Mouse (Mus musculus): Measurements from ENCODE around the gene Trmt1. TPM values are rescaled to one million over a fixed set of nuclear protein-coding genes. Genes with fewer than 3 reads are reported as not detected.
A peak's percentile ranks its signal among the peaks of the same experiment; 100 is the strongest.

The Trmt1 gene
- total and polyA plus RNA-seq, 3 experiments: 77.0 to 160 (median 157) TPM

DNA sequence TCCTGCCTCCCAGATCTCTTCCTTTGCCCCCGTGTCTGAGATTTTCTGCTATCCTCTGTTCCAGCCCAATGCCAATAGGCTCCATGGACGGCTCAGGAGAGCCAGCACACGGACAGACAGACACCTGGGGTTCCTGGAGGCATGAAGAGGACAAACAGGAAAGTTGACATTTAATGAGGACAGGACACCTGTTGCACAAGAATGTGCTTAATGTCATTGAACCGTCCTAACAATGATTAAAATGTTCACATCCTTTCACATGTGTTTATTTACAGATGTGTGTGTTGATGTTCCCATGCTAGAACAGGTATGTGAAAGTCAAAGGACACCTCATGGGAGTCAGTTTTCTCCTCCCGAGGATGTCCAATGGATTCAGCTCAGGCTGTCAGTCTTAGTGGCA lies 43.1 kb upstream of the Trmt1 start:
- Histone ChIP-seq H3K9me3 (replicated peaks; ENCODE audit: low read length) (no peaks in the 10 kb centered on the region), H3K27me3 (replicated peaks) (no peaks in the 10 kb centered on the region), H3K9ac (ENCODE audit: insufficient read depth, low read depth) (no peak overlapping the region), H3K79me2 (replicated peaks; ENCODE audit: control insufficient read depth, extremely low read depth, insufficient read depth, poor library complexity, severe bottlenecking) (no peaks in the 10 kb centered on the region), H3K4me3 (replicated peaks in 1 of 3; ENCODE audit: low read depth in 2 of 3, low read length in 2 of 3, poor library complexity in 1 of 3) (no peak overlapping the region), H3K4me1 (ENCODE audit: control insufficient read depth in 1 of 2, insufficient read depth in 2 of 2) (peaks cover 9 to 31% of the 10 kb centered on the region in 2 experiments), H3K4me2 (ENCODE audit: insufficient read depth, low read depth, poor library complexity, severe bottlenecking) (no peak overlapping the region), H3K27ac (ENCODE audit: insufficient read depth, low read depth) (no peak overlapping the region), H3K36me3 (replicated peaks in 1 of 2; ENCODE audit: control insufficient read depth in 1 of 2, insufficient read depth in 1 of 2, low read length in 1 of 2) (no peaks in the 10 kb centered on the region)
- TF ChIP-seq RAD21 (IDR thresholded peaks at IDR 0.05; ENCODE audit: low read depth, low read length) (no peak), EP300 (IDR thresholded peaks at IDR 0.05; ENCODE audit: low read length) (no peak), MEF2A (IDR thresholded peaks at IDR 0.05; ENCODE audit: borderline replicate concordance, low read depth, low read length) (no peak), MAX (IDR thresholded peaks at IDR 0.05; ENCODE audit: low read length) (no peak), MXI1 (IDR thresholded peaks at IDR 0.05; ENCODE audit: low read depth, low read length) (no peak)
- in situ Hi-C loops (cut with MboI; ENCODE audit: low pct_ligation_motif_present, low pct_unique_long_range_greater_than_20kb, low sequenced_read_pairs) (no loop called here), dilution Hi-C loops (cut with MboI; ENCODE audit: extremely low pct_ligation_motif_present, extremely low pct_unique_long_range_greater_than_20kb, low sequenced_read_pairs) (no loop called here)
- DNase-seq (ENCODE audit: extremely low read depth): no peak

DNA sequence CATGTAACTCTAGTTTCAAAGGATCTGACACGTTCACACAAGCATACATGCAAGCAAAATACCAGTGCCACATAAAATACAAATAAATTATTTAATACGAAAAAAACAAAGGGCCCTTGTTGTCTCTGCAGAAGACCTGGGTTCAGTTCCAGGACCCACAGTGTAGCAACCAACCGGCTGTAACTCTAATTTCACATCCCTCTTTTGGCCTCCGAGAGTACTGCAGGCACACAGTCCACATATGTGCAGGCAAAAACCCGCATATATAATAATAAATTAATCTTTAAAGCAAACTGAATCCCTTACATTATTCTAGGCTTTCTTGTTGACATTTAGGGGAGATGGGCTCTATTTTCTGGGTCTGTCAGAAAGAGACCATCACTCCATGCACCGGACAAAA lies 39.3 kb upstream of the Trmt1 start:
- H3K27ac ChIP-seq (ENCODE audit: insufficient read depth, low read depth): no peak overlapping the region
- no peak overlapping the region for H3K4me3 ChIP-seq (replicated peaks in 1 of 3; ENCODE audit: low read depth in 2 of 3, low read length in 2 of 3, poor library complexity in 1 of 3)
- dilution Hi-C loops (cut with MboI; ENCODE audit: extremely low pct_ligation_motif_present, extremely low pct_unique_long_range_greater_than_20kb, low sequenced_read_pairs) (no loop called here), in situ Hi-C loops (cut with MboI; ENCODE audit: low pct_ligation_motif_present, low pct_unique_long_range_greater_than_20kb, low sequenced_read_pairs) (no loop called here)
- no peak for DNase-seq (ENCODE audit: extremely low read depth)
- H3K4me1 ChIP-seq (ENCODE audit: control insufficient read depth in 1 of 2, insufficient read depth in 2 of 2): peaks cover 10 to 21% of the 10 kb centered on the region in 2 experiments
- H3K36me3 ChIP-seq (replicated peaks in 1 of 2; ENCODE audit: control insufficient read depth in 1 of 2, insufficient read depth in 1 of 2, low read length in 1 of 2): no peaks in the 10 kb centered on the region
- TF ChIP-seq TCF12 (IDR thresholded peaks at IDR 0.05; ENCODE audit: low read depth, low read length): no peak
- peak in 1 of 2 experiments; percentile 48; a peak in 3 of 4 replicates for TF ChIP-seq CTCF (conservative IDR thresholded peaks at IDR 0.05 in 1 of 2, IDR thresholded peaks at IDR 0.05 in 1 of 2; ENCODE audit: low read depth in 2 of 2, low read length in 2 of 2)
- H3K4me2 ChIP-seq (ENCODE audit: insufficient read depth, low read depth, poor library complexity, severe bottlenecking): no peak overlapping the region
- no peaks in the 10 kb centered on the region for H3K9me3 ChIP-seq (replicated peaks; ENCODE audit: low read length)
- no peak overlapping the region for H3K9ac ChIP-seq (ENCODE audit: insufficient read depth, low read depth)
- H3K27me3 ChIP-seq (replicated peaks): no peaks in the 10 kb centered on the region
- no peaks in the 10 kb centered on the region for H3K79me2 ChIP-seq (replicated peaks; ENCODE audit: control insufficient read depth, extremely low read depth, insufficient read depth, poor library complexity, severe bottlenecking)

- dilution Hi-C loops (cut with MboI; ENCODE audit: extremely low pct_ligation_motif_present, extremely low pct_unique_long_range_greater_than_20kb, low sequenced_read_pairs): no loop called here
- Histone ChIP-seq H3K27ac (ENCODE audit: insufficient read depth, low read depth) (no peak overlapping the region), H3K4me2 (ENCODE audit: insufficient read depth, low read depth, poor library complexity, severe bottlenecking) (peak overlapping the region; percentile 9), H3K4me3 (replicated peaks in 1 of 3; ENCODE audit: low read depth in 2 of 3, low read length in 2 of 3, poor library complexity in 1 of 3) (no peak overlapping the region), H3K9me3 (replicated peaks; ENCODE audit: low read length) (no peaks in the 10 kb centered on the region), H3K36me3 (replicated peaks in 1 of 2; ENCODE audit: control insufficient read depth in 1 of 2, insufficient read depth in 1 of 2, low read length in 1 of 2) (no peaks in the 10 kb centered on the region), H3K79me2 (replicated peaks; ENCODE audit: control insufficient read depth, extremely low read depth, insufficient read depth, poor library complexity, severe bottlenecking) (no peaks in the 10 kb centered on the region), H3K4me1 (ENCODE audit: control insufficient read depth in 1 of 2, insufficient read depth in 2 of 2) (peaks cover 6 to 15% of the 10 kb centered on the region in 2 experiments), H3K9ac (ENCODE audit: insufficient read depth, low read depth) (no peak overlapping the region), H3K27me3 (replicated peaks) (no peaks in the 10 kb centered on the region)
- TF ChIP-seq ZMIZ1 (IDR thresholded peaks at IDR 0.05; ENCODE audit: low read depth, low read length) (no peak), CTCF (conservative IDR thresholded peaks at IDR 0.05 in 1 of 2, IDR thresholded peaks at IDR 0.05 in 1 of 2; ENCODE audit: low read depth in 2 of 2, low read length in 2 of 2) (no peak), ZC3H11A (IDR thresholded peaks at IDR 0.05; ENCODE audit: low read depth, low read length) (no peak), MXI1 (IDR thresholded peaks at IDR 0.05; ENCODE audit: low read depth, low read length) (no peak), IRF4 (IDR thresholded peaks at IDR 0.05; ENCODE audit: low read depth, low read length) (no peak), CHD1 (IDR thresholded peaks at IDR 0.05; ENCODE audit: low read depth, low read length) (no peak), CHD2 (IDR thresholded peaks at IDR 0.05; ENCODE audit: low read length) (no peak), HCFC1 (IDR thresholded peaks at IDR 0.05; ENCODE audit: low read depth, low read length) (no peak), BHLHE40 (IDR thresholded peaks at IDR 0.05; ENCODE audit: low read depth, low read length) (no peak), GABPA (IDR thresholded peaks at IDR 0.05; ENCODE audit: insufficient replicate concordance, low read depth, low read length) (no peak), ZNF384 (IDR thresholded peaks at IDR 0.05; ENCODE audit: low read depth, low read length) (no peak), MAX (IDR thresholded peaks at IDR 0.05; ENCODE audit: low read length) (no peak), ZKSCAN1 (IDR thresholded peaks at IDR 0.05; ENCODE audit: borderline replicate concordance, low read depth, low read length) (no peak), RCOR1 (conservative IDR thresholded peaks at IDR 0.05; ENCODE audit: low read depth, low read length) (no peak), PAX5 (IDR thresholded peaks at IDR 0.05; ENCODE audit: low read length) (no peak)
- no peak for DNase-seq (ENCODE audit: extremely low read depth)
- in situ Hi-C loops (cut with MboI; ENCODE audit: low pct_ligation_motif_present, low pct_unique_long_range_greater_than_20kb, low sequenced_read_pairs): no loop called here
These were observed 38.6 kb upstream of the Trmt1 start for GRCm38 (mm10) chr8:84647461-84647901.
